Mouse (Mus musculus) ovary, postnatal 14 days (tissue): ENCODE results near the gene A630089N07Rik.
"Not testable (repeated sequence)": the region's sequence is repeated elsewhere in the genome, so short reads cannot be mapped to it uniquely, and the experiment has no call there.

Experiments used
- DNase-seq: peaks from one replicate; pipeline ENCODE4 v3.0.0; 2022; ENCODE audit warnings: low spot score

A630089N07Rik gene

DNA sequence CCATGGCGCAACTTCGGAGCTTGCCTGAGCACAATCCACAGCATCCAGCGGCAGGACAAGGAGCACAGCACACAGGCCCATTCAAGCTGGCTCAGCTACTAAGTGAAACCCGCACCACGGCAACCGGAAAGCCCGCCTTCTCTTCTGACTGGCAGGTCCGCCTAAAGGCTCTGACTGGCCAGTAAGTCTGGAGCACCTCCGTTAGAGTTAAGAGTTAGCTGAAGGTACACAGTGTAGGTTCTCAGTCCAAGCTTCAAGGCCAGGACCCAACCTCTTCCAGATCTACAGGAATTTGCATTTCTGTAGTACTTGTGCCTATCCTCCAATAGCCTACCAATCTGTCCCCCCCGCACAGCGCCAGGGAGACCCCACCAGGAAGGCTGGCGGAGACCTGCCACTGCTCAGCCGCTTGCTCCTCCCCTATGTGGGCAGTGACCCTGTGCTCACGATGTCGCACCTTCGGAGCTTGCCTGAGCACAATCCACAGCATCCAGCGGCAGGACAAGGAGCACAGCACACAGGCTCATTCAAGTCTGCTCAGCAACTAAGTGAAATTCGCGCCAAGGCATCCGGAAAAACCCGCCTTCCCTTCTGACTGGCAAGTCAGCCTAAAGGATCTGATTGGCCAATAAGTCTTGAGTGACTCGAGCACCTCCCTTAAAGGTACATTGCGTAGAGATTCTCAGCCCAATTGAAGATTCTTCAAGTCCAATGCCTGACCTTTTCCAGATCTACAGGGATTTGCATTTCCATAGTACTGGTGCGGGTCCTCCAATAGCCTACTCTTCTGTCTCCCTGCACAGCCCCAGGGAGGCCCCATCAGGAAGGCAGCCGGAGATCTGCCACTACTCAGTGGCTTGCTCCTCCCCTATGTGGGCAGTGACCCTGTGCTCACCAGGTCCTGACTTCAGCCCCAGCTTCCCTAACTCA lies at the start of gene A630089N07Rik:
TSS of gene A630089N07Rik (minus strand) at position 562 of the 930 bp plus-strand sequence.
- DNase-seq, result peak; percentile 70

DNA sequence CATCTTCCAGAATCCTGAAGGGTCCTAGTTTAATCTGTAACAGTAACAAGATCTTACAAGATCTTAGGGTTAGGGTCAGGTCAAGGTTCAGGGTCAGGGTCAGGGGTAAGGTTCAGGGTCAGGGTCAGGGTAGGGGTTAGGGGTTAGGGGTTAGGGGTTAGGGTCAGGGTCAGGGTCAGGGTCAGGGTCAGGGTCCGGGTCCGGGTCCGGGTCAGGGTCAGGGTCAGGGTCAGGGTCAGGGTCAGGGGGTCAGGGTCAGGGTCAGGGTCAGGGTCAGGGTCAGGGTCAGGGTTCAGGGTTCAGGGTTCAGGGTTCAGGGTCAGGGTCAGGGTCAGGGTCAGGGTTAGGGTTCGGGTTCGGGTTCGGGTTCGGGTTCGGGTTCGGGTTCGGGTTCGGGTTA lies 24.9 kb upstream of the A630089N07Rik start:
- no peak for DNase-seq

DNA sequence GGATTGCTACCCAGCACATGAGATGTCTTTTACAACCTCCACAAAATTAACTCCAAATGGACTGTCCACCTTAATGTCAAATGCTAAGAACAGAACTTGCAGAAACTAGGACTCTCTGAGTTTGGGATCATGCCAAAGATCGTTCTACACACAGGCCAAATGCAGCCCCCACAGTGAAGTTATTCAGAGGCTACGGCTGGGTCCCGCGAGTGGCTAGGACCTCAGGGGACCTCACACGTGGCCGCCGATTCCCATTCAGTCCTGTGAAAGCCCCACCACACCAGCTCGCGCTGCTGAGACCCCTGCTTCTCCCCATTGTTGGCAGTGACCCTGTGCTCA lies 731 bp downstream of the A630089N07Rik start:
- not testable (repeated sequence) for DNase-seq

- DNase-seq, result not testable (repeated sequence)
Measured at GRCm38 (mm10) chr16:98081140-98081539, 1.1 kb downstream of the A630089N07Rik start.

- not testable (repeated sequence) for DNase-seq
Measured at GRCm38 (mm10) chr16:98079382-98079781, 2.9 kb downstream of the A630089N07Rik start.

DNA sequence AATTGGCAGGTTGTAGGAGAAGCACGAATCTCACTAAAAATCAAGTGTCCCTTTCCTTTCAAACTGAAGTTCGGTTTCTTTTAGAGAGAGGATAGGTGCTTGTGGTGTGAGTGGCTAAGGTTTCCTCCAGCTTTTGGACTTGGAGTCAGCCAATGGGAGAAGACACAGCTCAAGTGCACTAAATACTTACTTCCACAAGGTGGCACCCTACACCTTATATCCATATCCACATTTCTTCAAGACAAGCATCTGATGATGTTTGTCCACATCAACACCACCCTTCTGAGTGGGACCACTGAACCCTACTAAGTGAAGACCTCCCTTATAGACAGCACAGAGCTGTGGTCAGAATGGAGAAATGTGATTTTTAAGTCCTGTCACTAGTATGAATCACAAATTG lies 40.6 kb downstream of the A630089N07Rik start:
- DNase-seq, result no peak

DNA sequence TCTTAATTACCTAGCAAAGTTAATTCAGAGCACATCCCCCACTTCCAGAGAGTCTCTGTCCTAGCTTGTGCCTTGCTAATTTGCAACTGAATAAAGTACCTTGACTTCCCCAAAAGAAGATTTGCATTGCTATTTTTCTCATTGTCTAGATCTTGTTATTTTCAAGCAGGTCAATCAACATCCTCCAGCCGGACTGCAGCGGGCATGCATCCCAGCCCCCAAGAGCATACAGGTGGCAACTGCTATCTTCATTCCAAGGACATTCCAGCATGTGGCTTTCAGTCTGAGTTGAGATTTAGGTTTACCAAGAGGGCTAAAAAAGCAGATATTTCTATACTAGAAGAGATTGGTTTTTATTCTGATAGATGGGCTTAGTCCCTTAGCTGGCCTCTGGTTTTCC lies 47.3 kb downstream of the A630089N07Rik start:
- not testable (repeated sequence) for DNase-seq

DNA sequence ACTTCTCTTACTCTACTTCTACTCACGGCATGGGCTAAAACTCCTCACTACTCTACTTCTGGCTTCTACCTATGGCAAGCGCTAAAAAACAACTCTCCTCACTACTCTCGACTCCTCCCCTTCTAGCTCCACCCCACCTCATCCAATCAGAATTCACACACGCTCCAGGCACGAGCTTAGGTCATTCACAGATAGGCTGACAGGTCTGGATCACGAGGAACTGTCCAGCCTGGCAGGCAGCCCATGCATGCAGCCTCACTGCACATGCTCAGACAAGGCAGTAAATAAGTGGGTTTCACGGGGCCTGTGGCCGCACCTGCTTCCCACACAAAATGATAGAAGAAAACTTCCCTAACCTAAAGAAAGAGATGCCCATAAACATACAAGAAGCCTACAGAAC lies 56.1 kb downstream of the A630089N07Rik start:
- not testable (repeated sequence) for DNase-seq

GRCm38 (mm10) chr16:98022657-98023345 lies 59.4 kb downstream of the A630089N07Rik start:
- no peak for DNase-seq

GRCm38 (mm10) chr16:98022081-98022480 lies 60.2 kb downstream of the A630089N07Rik start:
- no peak for DNase-seq

DNA sequence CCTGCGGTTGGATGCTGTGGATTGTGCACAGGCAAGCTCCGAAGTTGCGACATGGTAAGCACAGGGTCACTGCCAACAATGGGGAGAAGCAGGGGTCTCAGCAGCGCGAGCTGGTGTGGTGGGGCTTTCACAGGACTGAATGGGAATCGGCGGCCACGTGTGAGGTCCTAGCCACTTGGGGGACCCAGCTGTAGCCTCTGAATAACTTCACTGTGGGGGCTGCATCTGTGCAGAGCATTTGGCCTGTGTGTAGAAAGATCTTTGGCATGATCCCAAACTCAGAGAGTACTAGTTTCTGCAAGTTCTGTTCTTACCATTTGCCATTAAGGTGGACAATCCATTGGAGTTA lies 84.9 kb downstream of the A630089N07Rik start:
- not testable (repeated sequence) for DNase-seq

- DNase-seq, result peak; percentile 63
Measured at GRCm38 (mm10) chr16:97996616-97997382, 85.5 kb downstream of the A630089N07Rik start, which contains the start of gene B230307C23Rik. Gene B230307C23Rik (plus strand): TSS chr16:97997315.

DNA sequence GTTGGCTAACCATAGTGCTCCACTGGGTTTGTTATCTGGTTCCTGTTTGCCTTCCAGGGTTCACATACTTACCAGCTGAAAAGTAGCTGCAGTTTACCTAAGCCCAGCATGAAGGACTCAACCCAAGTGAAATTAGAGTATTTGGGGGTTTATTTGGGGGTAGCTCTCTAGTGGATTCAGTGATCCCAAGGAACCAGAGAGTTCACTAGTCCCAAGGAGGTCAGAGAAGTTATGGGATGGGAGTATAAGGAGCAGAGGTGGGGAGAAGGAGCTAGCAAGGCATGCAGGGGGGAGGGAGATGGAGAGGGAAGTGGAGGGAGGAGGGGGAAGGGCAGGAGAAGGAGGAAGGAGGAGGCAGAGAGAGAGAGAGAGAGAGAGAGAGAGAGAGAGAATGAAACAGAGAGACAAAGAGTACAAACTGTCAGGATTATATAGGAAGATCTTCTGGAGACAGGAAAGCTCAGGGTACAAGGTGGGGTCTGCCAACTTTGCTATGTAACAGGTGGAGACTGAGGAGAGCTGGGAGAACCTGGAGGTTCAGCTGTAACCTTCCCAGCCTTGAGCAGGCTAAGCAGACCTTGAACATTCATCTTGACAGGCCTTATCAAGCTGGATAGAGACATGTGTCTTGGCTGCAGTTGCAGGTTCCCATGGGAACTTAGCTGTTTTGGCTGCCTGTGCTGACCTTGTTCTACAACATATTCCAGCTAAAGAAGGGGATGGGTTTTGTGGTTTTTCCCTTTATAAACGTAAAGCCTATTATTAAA lies 86.2 kb downstream of the A630089N07Rik start:
- peak; percentile 11 for DNase-seq

- not testable (repeated sequence) for DNase-seq
Measured at GRCm38 (mm10) chr16:97992477-97992876, 89.8 kb downstream of the A630089N07Rik start.

GRCm38 (mm10) chr16:97991517-97991916 lies 90.7 kb downstream of the A630089N07Rik start:
- DNase-seq, result no peak

- no peak for DNase-seq
Measured at GRCm38 (mm10) chr16:97984589-97984988, 97.7 kb downstream of the A630089N07Rik start.

- no peak for DNase-seq
Measured at GRCm38 (mm10) chr16:97981362-97981761, 100.9 kb downstream of the A630089N07Rik start.

DNA sequence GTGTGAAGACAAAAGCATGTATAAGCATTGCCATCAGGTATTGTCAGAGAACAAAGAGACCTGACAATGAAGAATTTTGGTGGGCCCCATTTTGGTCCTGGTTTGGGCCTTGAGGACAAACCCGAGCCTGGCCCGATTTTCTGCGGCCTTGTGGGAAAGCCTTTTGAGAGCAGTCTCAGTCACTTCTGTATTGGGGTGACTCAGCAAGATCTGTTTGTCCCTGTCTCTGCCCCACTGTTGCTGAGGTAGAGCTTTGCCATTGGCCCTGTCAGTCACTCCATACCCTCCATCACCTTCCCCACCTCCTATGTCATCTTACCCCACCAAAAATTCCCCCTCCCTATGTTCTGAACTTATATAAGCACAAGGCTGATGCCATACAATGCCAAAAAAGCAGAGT lies 104.5 kb downstream of the A630089N07Rik start:
- no peak for DNase-seq

GRCm38 (mm10) chr16:97977277-97977676 lies 105.0 kb downstream of the A630089N07Rik start:
- DNase-seq, result no peak

DNA sequence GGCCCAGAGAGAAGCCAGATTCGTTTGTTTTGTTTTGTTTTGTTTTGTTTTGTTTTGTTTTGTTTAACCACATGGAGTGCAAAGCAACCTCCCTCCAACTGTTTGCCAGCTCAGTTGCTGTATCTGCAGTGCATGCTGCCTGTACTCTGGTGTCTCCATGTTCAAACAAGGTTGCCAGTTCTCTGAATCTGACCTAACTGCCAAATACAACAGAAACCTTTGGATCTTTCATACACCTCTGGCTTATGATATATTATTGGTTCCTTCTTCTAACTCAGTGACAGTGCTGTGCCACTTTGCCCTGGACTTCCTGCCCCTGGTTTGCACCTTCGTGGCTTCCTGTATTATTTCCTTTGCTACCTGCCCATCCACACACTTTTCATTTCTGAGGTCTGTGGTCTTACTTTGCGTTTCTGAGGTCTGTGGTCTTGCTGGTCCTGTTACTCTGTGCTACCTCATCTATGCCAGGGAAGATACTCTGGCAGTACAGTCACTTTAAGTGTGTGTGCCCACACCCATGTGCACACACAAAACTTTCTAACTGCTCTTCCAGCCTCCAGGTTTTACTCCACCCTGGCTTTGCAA lies 118.2 kb downstream of the A630089N07Rik start:
- DNase-seq, result no peak
